Mouse (Mus musculus): ENCODE data around the gene Fgfr2.

The Fgfr2 gene

GRCm38 (mm10) chr7:132657371-132658057, 465.6 kb downstream of the Fgfr2 start:
- DNase-seq (ENCODE audit: low spot score) = no peak

GRCm38 (mm10) chr7:132656548-132656947, 466.6 kb downstream of the Fgfr2 start:
- peak; percentile 92 for DNase-seq (ENCODE audit: low spot score)

GRCm38 (mm10) chr7:132656075-132656474, 467.1 kb downstream of the Fgfr2 start:
- DNase-seq (ENCODE audit: low spot score) = peak; percentile 91

- no peak for DNase-seq (ENCODE audit: low spot score)
These were observed 468.7 kb downstream of the Fgfr2 start for GRCm38 (mm10) chr7:132654412-132654811.

GRCm38 (mm10) chr7:132646514-132646913, 476.6 kb downstream of the Fgfr2 start:
- no peak for DNase-seq (ENCODE audit: low spot score)

- DNase-seq (ENCODE audit: low spot score) = no peak
These were observed 478.4 kb downstream of the Fgfr2 start for GRCm38 (mm10) chr7:132644605-132645279.

GRCm38 (mm10) chr7:132641606-132642005, 481.5 kb downstream of the Fgfr2 start:
- no peak for DNase-seq (ENCODE audit: low spot score)

- peak; percentile 20 for DNase-seq (ENCODE audit: low spot score)
These were observed 482.2 kb downstream of the Fgfr2 start for GRCm38 (mm10) chr7:132640946-132641345.

- DNase-seq (ENCODE audit: low spot score) = peak; percentile 38
These were observed 484.6 kb downstream of the Fgfr2 start for GRCm38 (mm10) chr7:132638446-132639087.

- no peak for DNase-seq (ENCODE audit: low spot score)
These were observed 485.9 kb downstream of the Fgfr2 start for GRCm38 (mm10) chr7:132637292-132637691.

- no peak for DNase-seq (ENCODE audit: low spot score)
These were observed 491.8 kb downstream of the Fgfr2 start for GRCm38 (mm10) chr7:132631313-132631712.

GRCm38 (mm10) chr7:132627448-132627847, 495.7 kb downstream of the Fgfr2 start:
- DNase-seq (ENCODE audit: low spot score) = no peak

- DNase-seq (ENCODE audit: low spot score) = no peak
These were observed 497.0 kb downstream of the Fgfr2 start for GRCm38 (mm10) chr7:132626174-132626573.

- no peak for DNase-seq (ENCODE audit: low spot score)
These were observed 499.0 kb downstream of the Fgfr2 start for GRCm38 (mm10) chr7:132624161-132624560.

- no peak for DNase-seq (ENCODE audit: low spot score)
These were observed 502.9 kb downstream of the Fgfr2 start for GRCm38 (mm10) chr7:132619975-132620918.

GRCm38 (mm10) chr7:132619549-132619948, 503.6 kb downstream of the Fgfr2 start:
- no peak for DNase-seq (ENCODE audit: low spot score)

- no peak for DNase-seq (ENCODE audit: low spot score)
These were observed 506.1 kb downstream of the Fgfr2 start for GRCm38 (mm10) chr7:132617021-132617564.

- DNase-seq (ENCODE audit: low spot score) = no peak
These were observed 506.8 kb downstream of the Fgfr2 start for GRCm38 (mm10) chr7:132616391-132616790.

GRCm38 (mm10) chr7:132615346-132615745, 507.8 kb downstream of the Fgfr2 start:
- DNase-seq (ENCODE audit: low spot score) = no peak

GRCm38 (mm10) chr7:132611530-132611929, 511.6 kb downstream of the Fgfr2 start:
- DNase-seq (ENCODE audit: low spot score) = no peak

GRCm38 (mm10) chr7:132610468-132611318, 512.5 kb downstream of the Fgfr2 start, which contains the start of gene Lhpp:
Gene Lhpp, plus strand, starts transcription at chr7:132610638.
- DNase-seq (ENCODE audit: low spot score) = peak; percentile 82

All from urinary bladder, postnatal 14 days (tissue).